Mouse (Mus musculus) liver, embryonic 15.5 days (tissue): Measurements from ENCODE around the gene Dcpp3. TPM values are rescaled to one million over a fixed set of nuclear protein-coding genes. Genes with fewer than 3 reads are reported as not detected.

Experiments
- polyA plus RNA-seq: library from polyadenylated mRNA; unstranded; fragments of >200 nt; fragmentation: Nextera tagmentation; extraction: Ambion mirVana; gene quantifications from 2 replicates; pipeline ENCODE4 v1.2.1, GENCODE M21; 2015

The Dcpp3 gene
- polyA plus RNA-seq, 1 experiment from 2014 or later, result not detected

Other genes with a start within 250 kb of the Dcpp3 start
- 20.2 and 23.5 TPM in 2 replicates for gene Hcfc1r1, start 243.9 kb upstream of the Dcpp3 start, polyA plus RNA-seq
- 19.7 and 22.4 TPM in 2 replicates for gene Thoc6, start 243.6 kb upstream of the Dcpp3 start, polyA plus RNA-seq
- gene Tnfrsf12a, start 240.0 kb upstream of the Dcpp3 start, polyA plus RNA-seq, result 5.8 and 6.4 TPM in 2 replicates
- 0.89 and 2.0 TPM in 2 replicates for gene Cldn6, start 238.2 kb upstream of the Dcpp3 start, polyA plus RNA-seq
- gene Cldn9, start 233.4 kb upstream of the Dcpp3 start, polyA plus RNA-seq, result not detected in 2 replicates
- gene 1520401A03Rik, start 194.7 kb upstream of the Dcpp3 start, polyA plus RNA-seq, result 0.10 and 0.15 TPM in 2 replicates
- 28.8 and 34.7 TPM in 2 replicates for gene Pkmyt1, start 191.1 kb upstream of the Dcpp3 start, polyA plus RNA-seq
- gene Paqr4, start 176.6 kb upstream of the Dcpp3 start, polyA plus RNA-seq, result 7.9 and 8.0 TPM in 2 replicates
- not detected in 2 replicates for gene Kremen2, start 171.6 kb upstream of the Dcpp3 start, polyA plus RNA-seq
- 9.4 and 12.1 TPM in 2 replicates for gene Flywch1, start 145.9 kb upstream of the Dcpp3 start, polyA plus RNA-seq
- gene Flywch2, start 131.4 kb upstream of the Dcpp3 start, polyA plus RNA-seq, result 0.93 and 0.94 TPM in 2 replicates
- 167 and 170 TPM in 2 replicates for gene Srrm2, start 126.9 kb upstream of the Dcpp3 start, polyA plus RNA-seq
- gene Elob, start 88.3 kb upstream of the Dcpp3 start, polyA plus RNA-seq, result 388 and 452 TPM in 2 replicates
- not detected in 2 replicates for gene Prss33, start 81.4 kb upstream of the Dcpp3 start, polyA plus RNA-seq
- not detected in 2 replicates for gene Prss32, start 73.6 kb upstream of the Dcpp3 start, polyA plus RNA-seq
- 0.10 TPM in 1 of 2 replicates, not detected in the other for gene Prss41, start 73.3 kb upstream of the Dcpp3 start, polyA plus RNA-seq
- gene Prss21, start 49.4 kb upstream of the Dcpp3 start, polyA plus RNA-seq, result not detected in 2 replicates
- not detected in 2 replicates for gene Dcpp1, start 36.6 kb upstream of the Dcpp3 start, polyA plus RNA-seq
- not detected in 2 replicates for gene Dcpp2, start 36.6 kb upstream of the Dcpp3 start, polyA plus RNA-seq
- gene Sbp, start 24.2 kb downstream of the Dcpp3 start, polyA plus RNA-seq, result not detected in 2 replicates
- gene Sbpl, start 37.8 kb downstream of the Dcpp3 start, polyA plus RNA-seq, result not detected in 2 replicates
- 0.14 TPM in 1 of 2 replicates, not detected in the other for gene Prss30, start 63.1 kb downstream of the Dcpp3 start, polyA plus RNA-seq
- not detected in 2 replicates for gene Prss22, start 80.6 kb downstream of the Dcpp3 start, polyA plus RNA-seq
- gene Prss27, start 120.7 kb downstream of the Dcpp3 start, polyA plus RNA-seq, result not detected in 2 replicates
- 12.6 TPM in 2 replicates for gene Kctd5, start 156.0 kb downstream of the Dcpp3 start, polyA plus RNA-seq
- 25.2 and 26.3 TPM in 2 replicates for gene Pdpk1, start 233.5 kb downstream of the Dcpp3 start, polyA plus RNA-seq
- 21.4 and 23.6 TPM in 2 replicates for gene Amdhd2, start 246.3 kb downstream of the Dcpp3 start, polyA plus RNA-seq